Mouse (Mus musculus) embryonic fibroblast, embryonic 13.5 days (primary cell): ENCODE results near the gene Nfib.

ENCODE experiments used
- CTCF ChIP-seq: IDR thresholded peaks from 2 replicates; pipeline ENCODE4 v1.5.1; 2011; ENCODE audit warnings: mild to moderate bottlenecking, control low read depth, low read length, moderate library complexity, borderline replicate concordance; ENCODE audit not compliant: insufficient read depth
- POLR2A ChIP-seq: IDR thresholded peaks from 2 replicates; pipeline ENCODE4 v1.6.1; 2011; ENCODE audit warnings: low read depth, mild to moderate bottlenecking, control low read depth, low read length, moderate library complexity

DNA sequence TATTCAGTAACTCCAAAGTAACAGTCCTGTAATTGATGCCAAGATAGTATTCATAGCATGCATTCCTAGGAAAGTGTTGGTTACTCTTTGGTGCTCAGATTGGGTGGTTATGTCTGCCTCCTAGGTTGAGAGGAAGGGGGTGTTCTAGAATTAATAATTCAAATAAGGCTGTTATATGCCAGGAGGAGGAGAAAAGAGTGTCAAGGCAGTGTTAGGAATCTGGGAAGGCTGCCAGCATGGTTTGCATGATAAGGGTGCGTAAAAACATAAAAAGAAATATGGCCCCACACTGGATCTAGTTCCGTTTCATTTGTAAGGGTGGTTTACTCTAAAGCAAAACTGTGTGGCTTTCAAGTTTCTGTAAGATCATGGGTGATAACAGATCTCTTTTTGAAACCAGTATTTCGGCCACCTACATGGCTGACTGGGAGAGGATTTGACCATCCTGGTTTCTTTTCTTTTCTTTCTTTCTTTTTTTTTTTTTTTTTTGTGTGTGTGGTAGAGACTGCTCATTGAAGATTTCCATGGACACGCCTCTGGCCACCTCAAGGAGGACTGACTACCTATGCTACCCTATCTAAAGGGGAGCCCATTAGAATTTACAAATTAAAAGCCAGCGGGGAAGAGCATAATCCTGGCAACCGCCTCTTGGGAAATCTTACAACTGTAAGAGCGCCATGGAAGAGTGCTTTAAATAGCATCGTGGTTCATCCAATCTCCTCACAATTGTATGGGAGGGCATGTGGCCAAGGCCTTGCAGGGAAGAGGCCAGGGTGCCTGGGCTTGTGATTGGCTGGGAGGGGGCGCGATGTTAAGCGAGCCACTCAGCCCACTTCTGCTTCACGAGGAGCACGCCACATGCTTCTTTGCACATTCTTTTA, 132.9 kb downstream of the Nfib start:
- TF ChIP-seq POLR2A (no peak), CTCF (no peak)
